Mouse (Mus musculus) v-Abl transformed pro-B cells (cell line): ENCODE results near the gene Rlim.

Experiments
- in situ Hi-C, 2 experiments: fragments of 400-800 bp; cut with MboI; formaldehyde crosslinking; loops; one replicate each; pipeline ENCODE4 v1.15.1; 2025; ENCODE audit not compliant: unreplicated experiment in 2 of 2

The Rlim gene

DNA sequence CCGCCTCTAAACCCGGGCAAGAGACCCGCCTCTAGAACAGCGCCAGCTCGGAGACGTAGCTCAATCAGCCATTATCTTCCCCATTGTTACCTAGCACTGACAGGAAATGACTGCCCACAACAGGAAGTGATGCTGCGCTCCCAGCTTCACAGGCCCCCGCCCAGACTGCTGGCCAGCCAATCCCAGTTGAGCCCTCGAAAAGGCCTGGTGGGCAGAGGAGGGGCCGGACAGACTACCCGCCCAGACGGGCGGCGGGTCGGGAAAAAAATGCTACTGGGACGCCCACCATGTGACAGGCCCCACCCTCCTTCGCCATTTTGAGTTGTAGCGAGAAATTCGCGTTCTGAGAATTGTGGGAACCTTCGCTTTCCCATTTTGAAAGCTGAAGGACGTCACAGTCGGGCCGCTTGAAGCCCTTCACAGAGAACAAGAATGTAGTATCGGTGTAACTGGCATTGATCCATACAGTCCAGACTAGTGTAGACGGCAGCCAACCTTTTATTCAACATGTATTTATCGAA lies at the start of gene Rlim:
Rlim (minus strand) TSS at position 116 of the 521 bp plus-strand sequence.
- in situ Hi-C loops: loop anchor here (10.0 to 25.0 kb wide), 4 partner anchors 46 to 1056 kb away; no protein-coding TSS in a partner anchor

DNA sequence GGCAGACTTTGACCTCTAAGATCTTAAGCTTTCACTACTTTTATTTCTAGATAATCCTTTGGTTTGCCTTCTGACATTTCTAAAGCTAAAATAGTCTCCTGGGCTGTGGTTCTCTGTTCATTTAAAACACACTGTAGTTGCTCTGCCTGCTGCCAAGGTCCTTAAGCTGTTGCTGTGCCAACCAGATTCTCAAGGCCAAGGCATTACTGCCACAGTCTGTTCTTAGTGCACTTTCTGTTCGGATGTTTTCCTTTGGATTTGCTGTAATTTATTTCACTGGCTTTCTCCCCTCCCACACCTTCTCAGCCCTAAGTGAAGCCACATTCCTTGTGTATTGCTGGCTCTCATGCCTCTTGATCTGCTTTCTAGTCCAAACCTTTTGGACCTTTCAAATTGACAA lies 36.1 kb upstream of the Rlim start:
- in situ Hi-C loops: no loop called here

DNA sequence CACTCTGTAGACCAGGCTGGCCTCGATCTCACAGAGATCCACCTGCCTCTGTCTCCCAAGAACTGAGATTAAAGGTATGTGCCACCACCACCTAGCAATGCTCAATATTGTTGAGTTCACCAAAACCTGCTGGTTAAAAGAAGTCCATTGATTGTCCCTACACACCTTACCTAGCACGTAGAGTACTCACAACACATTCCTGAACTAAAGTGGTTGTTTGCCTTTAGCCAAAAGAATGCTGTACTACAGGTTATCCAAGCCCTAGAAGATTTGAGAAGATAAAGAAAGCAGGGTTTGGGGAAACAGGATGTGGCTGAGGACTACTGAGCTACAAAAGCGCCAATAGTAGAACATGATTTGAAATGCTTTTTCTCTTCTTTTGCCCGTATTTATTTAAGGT lies 34.0 kb upstream of the Rlim start:
- in situ Hi-C loops: no loop called here

DNA sequence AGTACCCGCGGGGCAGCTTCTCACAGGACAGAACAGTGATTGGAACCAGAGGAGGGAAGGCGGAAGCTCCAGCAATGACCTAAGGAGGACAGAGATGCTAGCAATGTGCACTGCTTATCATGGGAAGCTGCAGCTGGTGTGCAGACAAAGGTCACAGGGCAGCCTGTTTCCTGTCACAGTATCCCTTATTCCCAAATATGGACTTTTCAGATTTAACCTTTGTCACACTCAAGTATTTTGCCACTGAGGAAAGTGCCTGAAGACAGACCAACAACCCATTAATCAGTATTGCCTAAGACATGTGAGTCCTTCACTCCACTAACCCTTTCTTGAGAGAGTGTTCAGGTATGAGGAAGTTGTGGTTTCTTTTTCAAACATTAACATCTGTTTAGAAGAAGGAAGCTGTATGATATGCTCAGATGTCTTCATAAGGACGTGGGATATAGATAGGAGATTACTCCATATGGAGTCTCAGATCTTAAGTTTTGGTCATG lies 32.3 kb upstream of the Rlim start:
- in situ Hi-C loops: no loop called here

DNA sequence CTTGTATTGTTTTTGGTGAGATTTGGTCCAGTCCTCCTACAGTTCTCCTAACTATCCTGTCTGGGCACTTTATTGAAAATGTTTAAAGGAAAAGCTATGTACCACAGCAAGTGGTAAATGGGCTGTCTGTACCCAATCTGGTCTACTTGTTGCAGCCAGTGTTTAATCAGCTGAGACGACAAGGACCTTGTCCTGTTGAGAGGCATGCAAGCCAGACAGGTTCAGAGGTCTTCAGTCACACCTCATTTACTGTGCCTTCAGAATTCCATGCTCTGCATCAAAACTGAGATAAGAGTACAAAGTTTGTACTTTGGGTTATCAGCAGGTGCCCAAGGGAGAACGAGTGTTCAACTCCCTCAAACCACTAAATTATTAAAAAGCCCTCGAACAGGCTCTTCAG lies 13.7 kb upstream of the Rlim start:
- in situ Hi-C loops: loop anchor here (5.0 to 25.0 kb wide), 6 partner anchors 77 to 1110 kb away; no protein-coding TSS in a partner anchor

DNA sequence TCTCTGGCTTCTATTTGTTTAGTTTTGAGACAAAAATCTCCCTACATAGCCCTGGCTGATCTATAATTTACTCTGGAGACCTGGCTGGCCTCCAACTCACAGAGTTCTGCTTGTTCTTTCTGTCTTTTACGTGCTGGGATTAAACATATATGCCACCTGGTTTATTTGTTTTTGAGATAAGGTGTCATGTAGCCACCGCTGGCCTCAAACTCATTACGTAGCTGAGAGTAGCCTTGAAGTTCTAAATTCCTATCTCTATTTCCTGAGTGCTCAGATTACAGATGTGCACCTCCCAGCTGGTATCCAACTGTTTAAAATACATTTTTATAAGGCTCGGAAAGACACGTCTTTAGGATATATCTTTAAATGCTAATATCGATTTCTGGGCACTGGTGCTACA lies 12.8 kb upstream of the Rlim start:
- in situ Hi-C loops: loop anchor here (5.0 to 25.0 kb wide), 6 partner anchors 77 to 1111 kb away; no protein-coding TSS in a partner anchor

DNA sequence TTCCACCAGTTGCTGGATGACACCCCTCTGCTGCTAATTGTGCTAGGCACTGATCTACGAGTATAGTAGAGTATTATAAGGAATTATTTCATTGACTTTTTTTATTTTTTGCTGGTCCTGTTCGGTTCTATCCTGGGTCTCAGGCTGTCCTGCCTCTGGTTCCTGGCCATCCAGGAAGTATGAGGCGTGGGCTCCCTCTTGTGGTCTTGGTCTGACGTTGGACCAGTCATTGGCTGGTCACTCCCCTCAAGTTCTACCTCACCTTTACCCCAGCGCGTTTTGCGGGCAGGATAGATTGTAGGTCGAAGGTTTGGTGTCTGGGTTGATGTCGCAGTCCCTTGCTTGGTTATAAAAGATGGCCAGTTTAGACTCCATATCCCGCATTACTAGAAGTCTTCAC lies 10.6 kb upstream of the Rlim start:
- in situ Hi-C loops: loop anchor here (5.0 to 25.0 kb wide), 6 partner anchors 74 to 1113 kb away; no protein-coding TSS in a partner anchor

DNA sequence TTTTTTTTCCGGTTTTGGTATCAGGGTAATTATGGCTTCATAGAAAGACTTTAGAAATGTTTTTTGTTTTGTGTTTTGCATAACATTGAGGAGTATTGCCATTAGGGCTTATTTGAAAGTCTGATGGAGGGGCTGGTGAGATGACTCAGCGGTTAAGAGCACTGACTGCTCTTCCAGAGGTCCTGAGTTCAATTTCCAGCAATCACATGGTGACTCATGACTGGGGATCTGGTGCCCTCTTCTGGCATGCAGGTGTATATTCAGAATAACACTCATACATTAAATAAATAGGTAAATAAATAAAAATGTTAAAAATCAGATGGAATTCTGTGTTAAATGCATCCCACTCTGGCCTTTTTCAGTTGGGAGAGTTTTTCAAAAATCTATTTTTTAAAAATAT lies 9.3 kb upstream of the Rlim start:
- in situ Hi-C loops: loop anchor here (5.0 to 25.0 kb wide), 6 partner anchors 73 to 1114 kb away; no protein-coding TSS in a partner anchor

DNA sequence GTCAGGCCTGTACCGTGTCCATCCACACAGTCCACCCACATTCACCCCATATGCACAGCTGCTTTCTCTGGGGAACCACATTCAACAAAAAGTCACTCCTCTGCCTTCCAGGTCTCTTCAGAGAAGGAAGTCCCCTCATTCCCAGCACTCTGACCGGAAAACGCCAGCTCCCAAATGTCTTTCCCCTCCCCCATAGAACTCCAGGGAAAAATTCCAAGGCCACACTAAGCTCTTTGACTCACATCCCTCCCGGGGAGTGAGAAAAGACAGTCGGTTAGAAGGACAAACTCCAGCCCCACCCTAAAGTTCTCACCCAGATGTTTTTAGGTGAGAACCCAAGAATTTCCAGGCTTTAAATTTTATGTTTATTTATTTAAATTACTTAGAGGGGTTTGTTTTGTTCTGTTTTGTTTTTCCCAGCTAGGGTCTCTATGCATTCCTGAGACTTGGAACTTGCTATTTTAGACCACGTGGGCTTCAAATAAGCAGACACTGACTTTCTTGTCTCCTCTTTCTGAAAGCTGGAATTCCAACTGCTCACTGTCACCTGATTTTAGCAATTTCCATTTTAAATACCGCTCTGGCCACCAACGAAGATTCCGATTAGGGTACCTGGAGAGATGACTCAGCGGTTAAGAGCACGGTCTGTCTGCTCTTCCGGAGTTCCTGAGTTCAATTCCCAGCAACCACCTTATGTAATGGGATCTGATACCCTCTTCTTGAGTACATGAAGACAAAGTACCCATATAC lies 6.3 kb upstream of the Rlim start:
- in situ Hi-C loops: loop anchor here (5.0 to 25.0 kb wide), 7 partner anchors 50 to 1050 kb away; no protein-coding TSS in a partner anchor

DNA sequence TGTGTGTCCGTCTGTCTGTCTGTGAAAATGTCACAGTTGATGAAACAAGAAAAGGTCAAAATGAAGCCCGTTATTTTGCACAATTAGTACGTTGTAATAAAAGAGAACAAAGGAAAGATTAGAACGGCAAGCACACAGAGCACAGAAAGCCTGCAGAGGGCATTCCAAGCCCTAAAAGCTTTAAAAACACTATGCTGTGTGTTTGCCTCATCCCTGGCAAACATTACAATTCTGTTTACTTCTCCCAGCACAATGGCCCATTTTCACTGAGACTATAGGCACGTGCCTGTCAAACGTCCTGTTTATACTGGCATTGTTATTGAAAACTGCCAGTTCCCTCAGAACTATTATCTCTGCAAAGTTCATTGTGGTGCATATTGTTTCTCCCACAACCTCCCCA lies 5.1 kb upstream of the Rlim start:
- in situ Hi-C loops: loop anchor here (5.0 to 25.0 kb wide), 7 partner anchors 49 to 1051 kb away; no protein-coding TSS in a partner anchor

DNA sequence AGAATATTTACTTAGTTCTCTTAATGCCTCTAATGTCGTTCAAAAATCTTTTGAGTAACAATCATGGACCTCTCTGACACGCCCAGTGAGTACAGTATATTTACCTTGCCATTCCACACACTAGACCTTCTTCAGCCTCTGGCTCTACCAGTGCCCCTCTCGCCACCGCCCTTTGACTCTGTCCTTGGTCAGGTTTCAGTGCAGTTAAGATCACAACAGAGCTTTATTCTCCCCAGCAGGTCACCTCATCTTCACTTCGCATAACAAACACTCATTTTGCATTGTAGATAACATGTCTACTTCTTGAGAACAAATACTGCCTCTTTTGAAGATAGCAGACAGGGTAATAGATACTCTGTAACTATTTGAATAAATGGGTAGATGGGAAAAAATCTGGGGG lies 3.9 kb upstream of the Rlim start:
- in situ Hi-C loops: loop anchor here (5.0 to 25.0 kb wide), 7 partner anchors 48 to 1052 kb away; no protein-coding TSS in a partner anchor

DNA sequence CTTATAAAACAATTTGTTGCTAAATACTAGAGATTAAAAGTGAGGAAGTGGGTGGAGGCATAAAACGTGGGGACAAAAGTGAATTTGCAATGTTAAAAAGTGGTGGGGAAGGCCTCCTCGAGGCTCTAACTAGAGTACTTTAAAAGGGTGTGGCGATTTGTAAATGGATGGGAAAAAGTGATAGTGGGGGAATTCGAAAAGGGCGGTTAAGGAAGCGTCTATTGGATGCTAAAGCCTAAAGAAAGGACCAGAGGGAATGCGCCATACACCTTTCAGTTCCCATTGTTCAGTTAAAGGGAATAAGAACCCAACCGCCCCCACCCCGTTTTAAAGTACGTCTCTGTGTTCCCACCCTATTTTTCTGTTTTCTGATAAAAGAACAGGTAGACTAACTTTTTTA lies 722 bp upstream of the Rlim start:
- in situ Hi-C loops: loop anchor here (10.0 to 25.0 kb wide), 4 partner anchors 47 to 1055 kb away; no protein-coding TSS in a partner anchor

DNA sequence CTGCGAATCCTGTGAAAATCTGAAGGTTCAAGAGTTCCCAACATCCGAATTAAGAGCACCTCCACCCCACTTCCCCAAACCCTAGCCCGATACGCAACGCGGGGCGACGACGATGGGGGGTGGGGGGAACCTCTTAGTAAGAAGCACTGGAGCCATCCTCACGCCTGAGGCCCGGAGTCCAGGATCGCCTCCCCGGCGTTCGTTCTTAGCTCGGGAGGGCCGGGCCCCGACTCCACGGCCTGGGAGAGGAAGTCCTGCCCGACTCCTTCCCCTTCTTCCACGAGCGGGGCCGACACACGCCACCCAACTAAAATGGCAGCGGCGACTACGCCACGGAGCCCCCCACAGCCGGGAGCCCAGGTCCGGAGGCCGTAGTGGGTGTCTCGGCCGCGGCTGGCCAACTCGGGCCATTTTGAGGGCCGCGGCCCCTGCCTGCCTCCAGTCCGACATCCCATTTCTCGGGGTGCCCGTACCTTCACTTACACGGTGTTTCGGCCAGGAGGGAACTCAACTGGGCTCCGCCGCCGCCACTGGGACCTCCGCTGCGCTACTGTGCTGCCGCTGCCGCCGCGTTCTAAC lies 405 bp downstream of the Rlim start:
- in situ Hi-C loops: loop anchor here (10.0 to 25.0 kb wide), 4 partner anchors 46 to 1057 kb away; no protein-coding TSS in a partner anchor

DNA sequence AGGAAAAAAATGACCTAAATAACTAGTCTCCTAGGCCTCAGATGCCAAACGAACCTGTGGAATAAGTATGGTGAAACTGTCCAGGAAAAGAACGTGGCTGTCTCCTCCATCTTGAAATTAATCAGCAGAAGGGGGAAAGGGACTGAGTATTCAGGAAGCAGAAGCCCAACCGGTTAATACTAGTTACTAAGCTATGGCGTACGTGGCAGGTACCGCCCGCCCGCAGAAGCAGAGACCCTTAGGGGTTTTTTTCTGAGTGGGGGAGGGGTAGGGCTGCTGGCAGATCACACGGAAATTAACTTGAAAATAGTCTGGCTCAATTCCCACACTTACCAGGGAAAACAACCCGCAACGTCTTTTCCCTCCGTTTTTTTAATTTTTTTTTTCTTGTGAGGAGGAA lies 1.0 kb downstream of the Rlim start:
- in situ Hi-C loops: loop anchor here (10.0 to 25.0 kb wide), 4 partner anchors 45 to 1057 kb away; no protein-coding TSS in a partner anchor

DNA sequence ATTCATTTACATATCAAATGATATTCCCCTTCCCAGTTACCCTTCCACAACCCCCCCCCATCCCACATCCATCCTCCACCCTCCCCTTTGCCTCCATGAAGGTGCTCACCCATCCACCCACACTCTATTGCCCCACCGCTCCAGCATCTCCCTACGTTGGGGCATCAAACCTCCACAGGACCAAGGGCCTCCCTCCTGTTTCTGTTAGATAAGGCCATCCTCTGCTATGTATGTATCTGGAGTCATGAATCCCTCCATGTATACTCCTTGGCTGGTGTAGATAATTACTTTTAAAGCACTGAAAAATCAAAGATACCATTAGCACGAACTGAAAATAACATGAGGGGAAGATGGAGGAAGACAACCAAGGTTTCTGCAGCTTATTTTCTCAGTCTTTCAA lies 41.4 kb downstream of the Rlim start:
- in situ Hi-C loops: loop anchor here (5.0 to 10.0 kb wide), 5 partner anchors 45 to 455 kb away; partner anchors contain the start of gene Rlim (in 1 of the 2)

DNA sequence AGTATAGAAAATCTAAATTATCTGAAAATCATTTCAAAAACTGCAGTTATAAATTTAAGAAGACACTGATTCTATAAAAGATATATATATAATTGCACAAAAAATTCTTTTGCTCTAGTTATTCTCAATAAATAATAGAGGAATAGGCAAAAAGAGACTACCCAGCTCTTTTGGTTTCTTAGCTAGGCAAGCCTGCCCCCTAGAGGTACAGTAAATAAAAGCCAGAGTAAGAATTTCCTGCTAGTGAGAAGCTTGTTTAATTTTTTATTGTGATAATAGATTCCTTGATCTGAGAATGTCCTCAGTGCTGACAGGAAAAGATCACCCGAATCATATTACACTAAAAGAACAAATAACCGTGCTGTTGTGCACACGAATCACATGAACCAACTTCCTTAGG lies 43.8 kb downstream of the Rlim start:
- in situ Hi-C loops: loop anchor here (5.0 to 10.0 kb wide), 5 partner anchors 47 to 453 kb away; partner anchors contain the start of gene Rlim (in 1 of the 2)

DNA sequence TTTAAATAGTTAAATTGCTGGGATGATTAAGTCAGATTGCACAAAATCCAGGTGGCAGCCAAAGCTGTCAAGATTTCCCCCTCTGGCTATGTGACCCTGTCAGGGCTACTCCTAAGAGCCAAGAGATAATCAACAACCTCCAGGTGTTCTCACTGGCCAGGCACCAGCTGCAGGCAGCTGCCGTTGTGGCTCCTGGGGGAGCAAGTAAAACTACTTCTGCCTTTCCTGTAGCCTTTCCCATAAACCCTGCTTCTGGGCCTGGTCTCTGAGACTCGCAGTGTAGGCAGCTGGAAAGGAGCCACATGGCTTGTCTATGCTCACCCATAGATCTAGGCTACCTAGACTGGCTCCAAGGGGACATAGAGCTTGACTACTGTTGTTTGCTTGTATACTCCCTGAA lies 58.6 kb downstream of the Rlim start:
- in situ Hi-C loops: no loop called here

DNA sequence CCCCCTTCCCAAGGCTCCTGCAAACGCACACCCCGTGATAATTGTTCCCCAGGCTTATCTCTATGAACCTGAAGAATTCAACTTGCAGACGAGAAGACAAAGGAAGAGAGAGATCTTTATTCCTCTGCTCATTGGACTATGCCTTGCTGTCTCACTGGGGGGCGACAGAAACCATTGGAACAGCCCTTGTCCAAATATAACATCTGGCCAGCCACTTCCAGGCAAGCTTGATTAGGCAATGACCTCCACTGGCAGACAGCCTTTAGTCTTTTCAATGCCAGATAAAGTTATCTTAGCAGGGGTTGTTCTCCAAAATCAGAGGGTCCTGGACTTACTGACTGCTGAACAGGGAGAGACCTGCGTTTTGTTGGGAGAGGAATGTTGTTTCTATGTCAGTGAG lies 62.1 kb downstream of the Rlim start:
- in situ Hi-C loops: loop anchor here (5.0 to 10.0 kb wide), 3 partner anchors 73 to 444 kb away; partner anchors contain the start of gene Zcchc13 (in 1 of the 2)

DNA sequence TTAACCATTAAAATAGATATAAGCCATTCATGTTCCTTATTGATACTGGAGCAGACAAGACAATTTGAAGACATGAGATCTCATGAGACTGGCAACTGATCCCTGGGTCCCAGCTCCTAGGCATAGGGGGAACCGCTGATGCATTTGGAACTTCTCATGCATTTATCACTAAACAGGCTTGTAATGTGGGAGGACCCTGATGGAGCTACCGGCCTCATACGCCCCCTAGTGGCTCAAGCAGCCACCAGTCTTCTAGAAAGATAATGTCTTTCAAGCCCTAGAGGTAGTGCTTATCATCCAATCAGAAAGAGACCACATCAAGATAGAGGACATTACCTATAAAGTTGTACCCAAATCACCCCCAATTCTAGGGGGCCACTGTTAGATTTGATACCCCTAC lies 66.3 kb downstream of the Rlim start:
- in situ Hi-C loops: loop anchor here (5.0 to 10.0 kb wide), 3 partner anchors 78 to 440 kb away; partner anchors contain the start of gene Zcchc13 (in 1 of the 2)
